Mouse (Mus musculus) sigmoid colon, adult 10 weeks (tissue): ENCODE data around the gene Gm21310. TPM values are rescaled to one million over a fixed set of nuclear protein-coding genes. Genes with fewer than 3 reads are reported as not detected.

Experiments
- polyA plus RNA-seq: library from polyadenylated mRNA; stranded (reverse); fragments of 350-450 nt; fragmentation: Illumina TruSeq; extraction: RNeasy Lipid Tissue Mini Kit (QIAGEN cat#74804); gene quantifications from one replicate; pipeline ENCODE4 v1.2.3, GENCODE M21; 2014; ENCODE audit warnings: low read depth, low replicate concordance

The Gm21310 gene
- not detected for polyA plus RNA-seq

DNA sequence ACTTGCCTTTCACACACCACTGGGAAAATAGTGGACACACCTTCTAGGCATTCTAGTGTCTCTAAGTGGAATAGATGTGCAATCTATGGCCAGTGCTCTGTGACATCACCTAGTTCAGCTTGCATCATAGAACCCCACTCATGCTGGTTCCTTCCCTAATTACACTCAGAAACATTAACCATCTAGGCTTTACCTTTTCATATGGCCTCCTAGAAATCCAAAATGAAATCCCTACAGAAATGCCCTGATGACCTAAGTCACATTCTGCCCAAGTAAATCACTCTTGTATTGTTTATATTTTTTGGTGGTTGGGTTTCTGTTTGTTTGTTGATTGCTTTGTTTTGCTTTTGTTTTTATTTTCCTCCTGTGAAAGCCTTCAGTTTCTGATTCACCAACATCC, at the start of gene Gm21310:
Gene Gm21310 (minus strand): TSS at position 101 of the 400 bp plus-strand sequence.

Other genes starting within 250 kb of the Gm21310 start
- gene Gm20834, start 177.4 kb upstream of the Gm21310 start, polyA plus RNA-seq = not detected